Mouse (Mus musculus) G1E (cell line): ENCODE measurements around the gene Serping1.

ENCODE experiments used
- CTCF ChIP-seq: IDR thresholded peaks from 2 replicates; pipeline ENCODE4 v1.5.1; 2012; ENCODE audit warnings: low read depth, low read length, inconsistent platforms, mixed read lengths
- GATA1 ChIP-seq: IDR thresholded peaks from 2 replicates; pipeline ENCODE4 v1.6.1; 2012; ENCODE audit warnings: borderline replicate concordance, low read length, inconsistent platforms, mixed read lengths
- POLR2AphosphoS5 ChIP-seq: IDR thresholded peaks from 2 replicates; pipeline ENCODE4 v1.6.1; 2012; ENCODE audit warnings: low read depth, low read length, inconsistent platforms; ENCODE audit not compliant: insufficient replicate concordance

- no peak for TF ChIP-seq CTCF
- TF ChIP-seq GATA1 = no peak
- TF ChIP-seq POLR2AphosphoS5 = no peak
These were observed 36.6 kb upstream of the Serping1 start for GRCm38 (mm10) chr2:84811880-84812279.
